Mouse (Mus musculus) midbrain, embryonic 11.5 days (tissue): Measurements from ENCODE around the gene Sgsm1. TPM values are rescaled to one million over a fixed set of nuclear protein-coding genes. Genes with fewer than 3 reads are reported as not detected.
A peak's percentile ranks its signal among the peaks of the same experiment; 100 is the strongest.

ENCODE experiments used
- ATAC-seq: fragments of 200-750 bp; cut with Nextera tagmentation; 2 replicates; pipeline ENCODE4 v1.8.0; 2017; ENCODE audit warnings: moderate TSS enrichment, moderate library complexity; ENCODE audit not compliant: low FRiP score
- DNase-seq: peaks from one replicate; pipeline ENCODE4 v3.0.0; 2015; ENCODE audit warnings: low spot score; ENCODE audit errors: missing footprints
- H3K27ac ChIP-seq: fragments of 300-500 bp; sonication (generic); 2 replicates; pipeline ENCODE4 v1.5.1; 2014; ENCODE audit warnings: low read depth, low read length
- H3K27me3 ChIP-seq: fragments of 300-500 bp; sonication (generic); 2 replicates; pipeline ENCODE4 v1.6.1; 2014; ENCODE audit warnings: mild to moderate bottlenecking, low read length, moderate library complexity, mixed read lengths; ENCODE audit not compliant: control insufficient read depth, insufficient read depth
- H3K36me3 ChIP-seq: fragments of 300-500 bp; sonication (generic); 2 replicates; pipeline ENCODE4 v1.6.1; 2014; ENCODE audit warnings: mild to moderate bottlenecking, low read length, moderate library complexity, mixed read lengths; ENCODE audit not compliant: control insufficient read depth, insufficient read depth
- H3K4me1 ChIP-seq: fragments of 300-500 bp; sonication (generic); 2 replicates; pipeline ENCODE4 v1.6.1; 2014; ENCODE audit warnings: low read length; ENCODE audit not compliant: control insufficient read depth, insufficient read depth
- H3K4me2 ChIP-seq: fragments of 300-500 bp; sonication (generic); 2 replicates; pipeline ENCODE4 v1.6.1; 2014; ENCODE audit warnings: mild to moderate bottlenecking, moderate library complexity
- H3K4me3 ChIP-seq: fragments of 300-500 bp; sonication (generic); 2 replicates; pipeline ENCODE4 v1.5.1; 2014; ENCODE audit warnings: low read depth, low read length
- H3K9ac ChIP-seq: fragments of 300-500 bp; sonication (generic); 2 replicates; pipeline ENCODE4 v1.6.1; 2014; ENCODE audit warnings: low read length
- H3K9me3 ChIP-seq: fragments of 300-500 bp; sonication (generic); 2 replicates; pipeline ENCODE4 v1.6.1; 2016; ENCODE audit warnings: low read length; ENCODE audit not compliant: control insufficient read depth
- WGBS: fragments of 180-500 bp; shearing (Covaris S2); extraction: QIAGEN DNeasy Blood & Tissue Kit; methylation state at CpG from one replicate; pipeline ENCODE4 v1.1.7; 2014; 5-methylcytosine and 5-hydroxymethylcytosine counted together
- polyA plus RNA-seq: library from polyadenylated mRNA; unstranded; fragments of >200 nt; fragmentation: Nextera tagmentation; extraction: Ambion mirVana; gene quantifications from 2 replicates; pipeline ENCODE4 v1.2.1, GENCODE M21; 2014

Sgsm1 gene
- polyA plus RNA-seq, 1 experiment from 2014 or later = 10.8 TPM

DNA sequence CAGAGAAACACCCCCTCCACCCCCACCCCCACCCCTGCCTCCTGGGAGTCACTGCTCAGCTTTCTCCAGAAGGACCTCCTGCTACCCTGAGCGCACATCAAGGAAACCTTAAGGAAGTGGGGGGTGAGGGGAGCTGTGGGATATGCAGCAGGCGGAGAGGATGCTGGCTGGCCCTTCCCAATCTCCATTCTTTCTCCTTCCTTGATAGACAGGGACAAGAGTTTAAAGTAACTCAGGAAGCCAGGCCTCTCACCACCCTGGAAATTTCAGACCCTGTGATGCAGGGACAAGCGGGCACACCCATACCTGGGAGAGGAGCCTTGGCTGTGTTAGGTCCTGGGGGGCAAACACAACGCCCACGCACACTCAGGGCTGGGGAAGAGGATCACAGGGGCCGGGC, 100.3 kb downstream of the Sgsm1 start:
- ATAC-seq (no peak), DNase-seq (peak; percentile 74)
- Histone ChIP-seq H3K27ac (no peak overlapping the region), H3K4me1 (no peaks in the 10 kb centered on the region), H3K36me3 (no peaks in the 10 kb centered on the region), H3K9me3 (no peaks in the 10 kb centered on the region), H3K4me3 (no peak overlapping the region), H3K9ac (no peak overlapping the region), H3K27me3 (no peaks in the 10 kb centered on the region), H3K4me2 (no peak overlapping the region)
- WGBS = 80% methylated on average over 6 of the region's 6 CpGs

DNA sequence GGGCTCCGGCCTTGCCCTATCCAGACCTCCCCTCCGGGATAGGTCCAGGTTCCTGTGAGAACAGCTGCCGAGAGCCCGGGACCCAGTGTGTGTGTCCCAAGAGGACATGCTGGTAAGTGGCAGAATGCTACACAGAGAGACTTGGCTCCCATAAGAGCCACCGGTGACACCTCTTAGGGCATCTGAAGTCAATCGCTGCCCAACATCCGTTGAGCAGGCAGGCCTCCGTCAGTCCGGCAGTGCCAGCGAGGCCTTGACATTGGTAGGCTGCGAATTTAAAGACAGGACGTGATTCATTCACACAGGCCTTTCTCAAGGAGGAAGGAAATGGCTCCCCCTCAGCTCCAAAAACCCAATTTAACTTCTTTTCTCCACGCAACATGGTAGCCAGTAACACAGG, 100.7 kb downstream of the Sgsm1 start:
- 91% methylated on average over 13 of the region's 13 CpGs for WGBS
- DNase-seq (peak; percentile 75), ATAC-seq (no peak)
- Histone ChIP-seq H3K4me1 (no peaks in the 10 kb centered on the region), H3K36me3 (no peaks in the 10 kb centered on the region), H3K27ac (no peak overlapping the region), H3K4me2 (no peak overlapping the region), H3K27me3 (no peaks in the 10 kb centered on the region), H3K9ac (no peak overlapping the region), H3K9me3 (no peaks in the 10 kb centered on the region), H3K4me3 (no peak overlapping the region)

DNA sequence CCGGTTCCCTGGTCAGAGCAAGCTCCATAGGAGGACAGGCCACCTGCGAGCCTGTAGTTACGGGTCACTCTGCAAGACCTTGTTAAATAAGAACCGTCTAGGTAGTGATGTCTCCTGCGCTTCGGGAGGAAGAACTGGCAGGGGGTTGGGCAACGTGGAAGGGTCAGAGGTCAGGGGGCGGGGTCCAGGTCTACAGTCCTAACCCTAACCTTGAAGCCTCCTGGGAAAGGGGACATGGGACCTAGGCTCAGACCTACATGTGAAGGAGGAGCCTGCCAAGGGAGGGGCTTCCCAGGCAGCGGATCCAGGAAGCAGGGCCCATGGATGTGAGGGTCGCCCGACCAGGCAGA, 101.2 kb downstream of the Sgsm1 start:
- Histone ChIP-seq H3K4me3 (no peak overlapping the region), H3K36me3 (no peaks in the 10 kb centered on the region), H3K4me1 (no peaks in the 10 kb centered on the region), H3K9me3 (no peaks in the 10 kb centered on the region), H3K27ac (0 out of 2 replicates have a peak overlapping the region, but pooled peaks have one; percentile 21), H3K27me3 (no peaks in the 10 kb centered on the region), H3K9ac (no peak overlapping the region), H3K4me2 (no peak overlapping the region)
- ATAC-seq (peak; percentile 19; the same call in 1 of the 2 replicates), DNase-seq (peak; percentile 81)
- 60% methylated on average over 11 of the region's 11 CpGs for WGBS

DNA sequence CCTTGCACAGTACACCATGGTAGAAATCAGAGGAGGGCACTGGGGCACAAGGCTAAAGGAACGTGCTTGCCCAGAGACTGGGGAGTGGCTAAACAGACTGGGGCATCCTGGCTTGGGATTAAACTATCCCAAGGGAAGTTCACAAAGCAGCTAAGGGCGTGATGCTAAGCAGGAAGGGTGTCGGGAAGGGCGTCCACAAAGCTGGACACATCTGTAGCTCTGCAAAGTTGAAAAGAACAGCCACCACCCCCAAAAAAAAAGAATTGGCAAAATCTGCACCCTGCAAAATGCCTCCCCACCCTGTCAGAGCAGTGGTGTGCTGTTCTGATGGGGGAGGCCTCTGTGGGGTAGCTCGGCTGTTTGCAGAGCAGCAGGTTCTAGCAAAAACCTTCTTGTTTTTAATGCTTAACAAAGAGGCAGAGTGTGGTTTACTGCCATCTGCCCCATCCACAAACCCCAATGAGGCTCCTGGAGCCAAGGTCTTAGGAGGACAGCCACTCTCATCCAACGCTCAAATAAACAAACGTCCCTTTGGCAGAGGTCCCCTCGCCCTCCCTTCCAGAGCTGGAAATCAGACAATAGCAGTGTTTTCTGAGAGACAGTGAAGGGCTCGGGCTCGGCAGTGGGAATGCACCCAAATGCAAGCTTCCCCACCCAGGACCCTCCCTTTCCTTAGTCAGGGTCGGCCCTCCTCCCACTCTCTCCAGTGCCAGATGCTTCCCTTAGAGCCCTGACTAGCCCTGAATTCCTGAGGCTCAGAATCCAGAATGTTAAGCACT, 101.8 kb downstream of the Sgsm1 start:
- ATAC-seq = 0 out of 2 replicates have a peak, but pooled peaks have one; percentile 7
- no peak overlapping the region for H3K4me2 ChIP-seq

DNA sequence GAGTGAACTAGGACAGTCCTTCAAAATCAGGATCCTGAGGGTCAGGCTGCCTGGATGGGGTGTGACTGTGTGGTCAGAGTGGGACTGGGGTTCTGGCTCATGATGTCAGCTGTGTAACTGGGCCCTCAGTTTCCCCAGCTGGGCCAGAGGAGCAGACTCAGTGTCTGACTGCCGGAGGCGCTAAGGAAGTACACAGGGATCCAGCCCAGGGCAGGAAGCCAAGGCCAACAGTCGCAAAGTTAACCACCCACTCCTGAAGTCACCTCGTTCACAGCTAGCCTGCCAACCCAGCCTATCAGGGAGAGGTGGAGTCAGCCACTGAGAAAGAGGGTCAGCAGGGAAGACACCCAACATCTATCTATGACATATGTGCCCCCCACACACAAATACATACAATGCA, 102.5 kb downstream of the Sgsm1 start:
- 91% methylated on average over 4 of the region's 4 CpGs for WGBS
- Histone ChIP-seq H3K9me3 (no peaks in the 10 kb centered on the region), H3K36me3 (no peaks in the 10 kb centered on the region), H3K4me3 (no peak overlapping the region), H3K27ac (no peak overlapping the region), H3K4me2 (no peak overlapping the region), H3K4me1 (no peaks in the 10 kb centered on the region), H3K27me3 (no peaks in the 10 kb centered on the region), H3K9ac (no peak overlapping the region)
- DNase-seq = peak; percentile 54
- no peak for ATAC-seq

More for the DNA sequence above, 101.8 kb downstream of the Sgsm1 start:
- Histone ChIP-seq H3K4me3 (no peak overlapping the region), H3K27ac (0 out of 2 replicates have a peak overlapping the region, but pooled peaks have one; percentile 21), H3K4me1 (no peaks in the 10 kb centered on the region), H3K9ac (no peak overlapping the region), H3K36me3 (no peaks in the 10 kb centered on the region), H3K9me3 (no peaks in the 10 kb centered on the region), H3K27me3 (no peaks in the 10 kb centered on the region)
- DNase-seq = peak; percentile 78
- WGBS = 47% methylated on average over 11 of the region's 11 CpGs

DNA sequence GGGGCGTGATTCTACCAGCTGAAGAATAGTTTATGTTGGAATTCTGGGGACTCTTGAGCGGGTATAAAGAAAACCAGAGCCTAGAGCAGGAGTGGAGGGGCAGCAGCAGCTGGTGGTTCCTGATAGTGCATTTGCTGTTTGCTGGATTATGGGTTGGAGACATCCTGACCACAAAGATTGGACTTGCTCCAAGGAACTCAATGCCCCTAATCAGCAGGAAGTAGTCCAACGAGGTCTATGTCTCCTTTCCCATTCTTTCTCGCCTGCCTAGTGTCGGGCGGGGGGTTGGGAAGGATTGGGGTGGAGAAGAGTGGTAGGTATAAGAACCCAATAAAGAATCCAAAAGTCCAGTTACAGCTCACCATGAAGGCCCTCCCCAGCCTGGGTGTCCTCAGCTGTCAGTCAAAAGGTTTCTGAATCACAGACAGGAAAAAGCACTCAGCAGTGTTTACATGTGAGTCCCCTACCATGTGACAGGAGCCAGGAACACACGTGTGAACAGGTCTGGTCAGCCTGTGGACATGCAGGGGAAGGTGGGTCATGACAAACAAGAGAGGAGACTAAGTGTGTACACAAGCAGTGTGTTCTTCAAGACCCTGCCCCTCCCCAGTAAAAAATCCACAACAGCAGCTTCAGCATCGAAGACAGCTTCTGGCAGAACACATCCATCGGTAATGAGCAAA, 103.8 kb downstream of the Sgsm1 start:
- no peak overlapping the region for H3K4me2 ChIP-seq
- no peak overlapping the region for H3K27ac ChIP-seq
- H3K27me3 ChIP-seq = no peaks in the 10 kb centered on the region
- no peaks in the 10 kb centered on the region for H3K36me3 ChIP-seq
- H3K9me3 ChIP-seq = no peaks in the 10 kb centered on the region
- 75% methylated on average over 9 of the region's 9 CpGs for whole genome bisulfite sequencing
- H3K9ac ChIP-seq = no peak overlapping the region
- H3K4me1 ChIP-seq = no peaks in the 10 kb centered on the region
- H3K4me3 ChIP-seq = no peak overlapping the region
- peak; percentile 61 for DNase-seq
- no peak for ATAC-seq

DNA sequence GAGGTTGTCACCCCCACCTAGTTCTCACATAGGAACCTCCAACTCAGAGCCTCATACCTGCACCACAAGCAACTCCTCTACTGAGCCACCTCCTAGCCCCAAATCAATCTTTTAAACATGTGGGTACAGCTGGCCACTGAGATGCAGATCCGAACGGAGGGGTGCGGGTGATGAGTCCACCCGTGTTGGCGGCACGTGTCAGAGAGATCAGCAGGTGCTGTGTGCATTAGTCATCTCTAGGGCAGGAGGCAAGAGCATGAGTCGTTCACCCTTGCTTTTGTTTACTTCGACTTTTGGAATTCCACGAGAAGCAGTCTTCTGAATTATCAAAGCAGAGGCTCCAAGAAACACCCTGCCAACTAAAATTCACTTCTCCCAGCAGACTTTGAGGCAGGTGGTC, 106.4 kb downstream of the Sgsm1 start:
- Histone ChIP-seq H3K27ac (no peak overlapping the region), H3K9ac (no peak overlapping the region), H3K4me2 (no peak overlapping the region), H3K27me3 (no peaks in the 10 kb centered on the region), H3K36me3 (no peaks in the 10 kb centered on the region), H3K4me3 (no peak overlapping the region), H3K4me1 (no peaks in the 10 kb centered on the region), H3K9me3 (no peaks in the 10 kb centered on the region)
- 95% methylated on average over 9 of the region's 9 CpGs for WGBS
- ATAC-seq = no peak
- DNase-seq = peak; percentile 57

DNA sequence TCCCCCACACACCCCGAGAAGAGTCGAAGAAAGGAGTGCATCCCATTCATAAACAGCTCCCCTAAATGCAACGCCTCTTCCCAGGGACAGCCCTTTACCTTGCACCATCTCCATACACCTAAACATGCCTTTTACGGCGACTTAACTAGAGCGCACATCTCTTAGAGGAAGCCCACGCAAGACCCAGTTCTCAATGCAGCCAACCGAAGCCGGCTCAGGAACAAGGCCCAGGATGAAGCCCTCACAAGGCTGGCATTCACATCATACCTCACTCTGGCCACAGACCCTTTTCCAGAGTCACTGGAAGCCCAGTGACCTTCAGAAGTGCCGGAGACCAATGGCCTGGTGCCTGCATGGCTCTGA, 110.8 kb downstream of the Sgsm1 start:
- no peak overlapping the region for H3K4me2 ChIP-seq
- ATAC-seq = no peak
- H3K4me3 ChIP-seq = no peak overlapping the region
- WGBS = 88% methylated on average over 10 of the region's 10 CpGs
- H3K4me1 ChIP-seq = no peaks in the 10 kb centered on the region
- H3K36me3 ChIP-seq = no peaks in the 10 kb centered on the region
- H3K9me3 ChIP-seq = no peaks in the 10 kb centered on the region
- no peaks in the 10 kb centered on the region for H3K27me3 ChIP-seq
- no peak for DNase-seq
- H3K9ac ChIP-seq = no peak overlapping the region
- H3K27ac ChIP-seq = no peak overlapping the region

DNA sequence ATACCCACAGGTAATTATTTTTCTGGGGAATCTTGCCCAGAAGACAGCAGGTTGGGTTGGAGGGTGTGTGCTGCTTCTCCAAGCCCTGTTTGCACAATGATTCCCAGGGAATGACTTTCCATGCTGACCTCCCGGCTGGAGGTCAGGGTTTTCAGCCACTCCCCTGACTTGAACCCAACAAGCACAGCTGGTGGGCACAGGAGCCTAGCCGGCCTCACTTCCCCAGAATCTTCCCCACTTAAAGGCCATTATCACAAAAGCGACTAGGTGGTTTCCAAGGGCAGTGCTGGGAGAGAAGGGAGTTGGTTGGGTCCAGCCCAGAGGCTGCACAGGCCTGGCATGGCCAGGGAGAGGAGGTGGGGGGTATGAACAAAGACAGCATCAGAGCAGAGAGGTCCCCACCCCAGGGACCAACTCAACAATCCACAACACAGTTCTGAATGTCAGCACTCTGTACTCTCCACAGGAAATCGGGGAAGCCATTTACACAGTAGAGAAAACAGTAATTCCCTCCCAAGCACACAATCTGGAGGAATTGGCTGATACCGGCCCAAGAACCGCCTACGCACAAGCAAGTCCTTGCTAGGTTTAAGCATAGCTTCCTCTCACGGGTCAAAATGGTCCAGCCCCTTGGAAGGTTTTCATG, 111.3 kb downstream of the Sgsm1 start:
- ATAC-seq (no peak), DNase-seq (peak; percentile 61)
- Histone ChIP-seq H3K9me3 (no peaks in the 10 kb centered on the region), H3K27me3 (no peaks in the 10 kb centered on the region), H3K4me2 (no peak overlapping the region), H3K9ac (no peak overlapping the region), H3K4me1 (no peaks in the 10 kb centered on the region), H3K4me3 (no peak overlapping the region), H3K36me3 (no peaks in the 10 kb centered on the region), H3K27ac (no peak overlapping the region)
- WGBS = 49% methylated on average over 8 of the region's 8 CpGs
